Mouse (Mus musculus) heart, postnatal 0 days (tissue): Measurements from ENCODE around the gene Celf2. TPM values are rescaled to one million over a fixed set of nuclear protein-coding genes. Genes with fewer than 3 reads are reported as not detected.

Source experiments
- ATAC-seq: fragments of 200-750 bp; cut with Nextera tagmentation; 2 replicates; pipeline ENCODE4 v1.8.0; 2017; ENCODE audit warnings: low read depth, moderate number of reproducible peaks, moderate library complexity; ENCODE audit not compliant: insufficient read depth
- DNase-seq: peaks from one replicate; pipeline ENCODE4 v3.0.0-alpha.2; 2016; ENCODE audit warnings: low spot score
- H3K27ac ChIP-seq: fragments of 300-500 bp; sonication (generic); 2 replicates; pipeline ENCODE4 v1.5.1; 2014; ENCODE audit warnings: low read depth, mild to moderate bottlenecking
- H3K27me3 ChIP-seq: fragments of 300-500 bp; sonication (generic); 2 replicates; pipeline ENCODE4 v1.6.1; 2014; ENCODE audit warnings: low read length, mixed read lengths; ENCODE audit not compliant: control insufficient read depth, insufficient read depth
- H3K36me3 ChIP-seq: fragments of 300-500 bp; sonication (generic); replicated peaks from 2 replicates; pipeline ENCODE4 v1.6.1; 2014; ENCODE audit warnings: low read length, mixed read lengths; ENCODE audit not compliant: control insufficient read depth, insufficient read depth
- H3K4me1 ChIP-seq: fragments of 300-500 bp; sonication (generic); 2 replicates; pipeline ENCODE4 v1.6.1; 2014; ENCODE audit warnings: antibody characterized with exemption; ENCODE audit not compliant: control insufficient read depth, insufficient read depth
- H3K4me2 ChIP-seq: fragments of 300-500 bp; sonication (generic); 2 replicates; pipeline ENCODE4 v1.6.1; 2014; ENCODE audit warnings: low read depth, mild to moderate bottlenecking, low read length, moderate library complexity
- H3K4me3 ChIP-seq: fragments of 300-500 bp; sonication (generic); 2 replicates; pipeline ENCODE4 v1.5.1; 2014; ENCODE audit warnings: low read depth, low read length
- H3K9ac ChIP-seq: fragments of 300-500 bp; sonication (generic); replicated peaks from 2 replicates; pipeline ENCODE4 v1.6.1; 2014; ENCODE audit warnings: low read depth, low read length, mixed read lengths
- H3K9me3 ChIP-seq: fragments of 300-500 bp; sonication (generic); replicated peaks from 2 replicates; pipeline ENCODE4 v1.6.1; 2016; ENCODE audit warnings: low read length; ENCODE audit not compliant: control insufficient read depth
- CTCF ChIP-seq: IDR thresholded peaks from 2 replicates; pipeline ENCODE4 v1.5.1; 2016; ENCODE audit warnings: antibody characterized with exemption, control low read depth, low read depth
- EP300 ChIP-seq: IDR thresholded peaks from 2 replicates; pipeline ENCODE4 v1.6.1; 2016; ENCODE audit warnings: antibody characterized with exemption, low read depth
- WGBS: fragments of 180-500 bp; shearing (Covaris S2); extraction: QIAGEN DNeasy Blood & Tissue Kit; methylation state at CpG from one replicate; pipeline ENCODE4 v1.1.7; 2014; 5-methylcytosine and 5-hydroxymethylcytosine counted together
- polyA plus RNA-seq: library from polyadenylated mRNA; unstranded; fragments of >200 nt; fragmentation: Nextera tagmentation; extraction: Ambion mirVana; gene quantifications from 2 replicates; pipeline ENCODE4 v1.2.1, GENCODE M21; 2015
- total RNA-seq: library from RNA; depleted of rRNA; stranded (reverse); fragments of >200 nt; gene quantifications from 2 replicates; pipeline ENCODE4 v1.2.3, GENCODE M21; 2014; ENCODE audit warnings: low replicate concordance

Gene Celf2
- total and polyA plus RNA-seq, 2 experiments from 2014 or later = 47.6 to 64.9 TPM

DNA sequence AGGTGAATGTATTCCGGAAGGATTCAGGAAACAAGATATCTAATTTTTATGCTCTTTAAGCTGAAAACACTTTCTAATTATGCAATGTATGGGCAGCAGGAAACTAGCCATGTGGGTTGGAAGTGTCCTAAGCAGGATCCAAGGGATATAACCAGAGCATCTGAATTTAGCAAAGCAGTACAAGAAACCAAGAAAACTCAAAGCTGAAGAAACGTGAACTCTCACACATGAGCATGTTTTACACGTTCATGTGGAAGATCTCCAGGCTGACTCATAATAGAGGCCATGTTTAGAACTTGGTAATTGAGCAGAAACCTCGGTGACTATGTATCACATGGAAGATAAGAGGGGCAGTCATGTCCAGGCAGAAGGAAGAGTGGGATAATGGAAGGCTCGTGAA is 120.1 kb downstream of the Celf2 start:
- Histone ChIP-seq H3K9me3 (no peaks in the 10 kb centered on the region), H3K36me3 (no peaks in the 10 kb centered on the region), H3K4me1 (no peaks in the 10 kb centered on the region), H3K27ac (no peak overlapping the region), H3K4me3 (no peak overlapping the region), H3K4me2 (no peak overlapping the region), H3K9ac (no peak overlapping the region), H3K27me3 (no peaks in the 10 kb centered on the region)
- no peak for ATAC-seq
- TF ChIP-seq EP300 (no peak), CTCF (no peak)
- WGBS = 50% methylated on average over 5 of the region's 5 CpGs
- no peak for DNase-seq

DNA sequence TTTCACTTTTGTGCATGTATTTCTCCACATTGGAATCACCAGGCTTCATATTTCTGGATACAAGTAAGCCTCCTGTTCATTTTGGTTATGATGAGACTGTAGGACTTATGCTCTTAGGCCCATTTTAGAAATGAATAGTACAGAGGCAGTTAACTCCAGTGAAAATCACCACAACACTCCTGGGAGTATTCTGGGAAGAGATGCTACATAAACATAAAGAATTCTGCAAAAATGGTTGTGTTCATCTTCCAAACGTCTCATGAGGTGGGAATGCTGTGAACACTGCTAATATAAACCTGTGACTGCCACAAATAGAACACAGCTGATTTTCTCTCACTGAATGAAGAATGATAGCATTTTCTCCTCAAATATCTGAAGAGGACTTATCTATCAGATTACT is 130.6 kb downstream of the Celf2 start:
- H3K4me2 ChIP-seq = no peak overlapping the region
- no peak overlapping the region for H3K4me3 ChIP-seq
- no peaks in the 10 kb centered on the region; the same call in 1 of the 2 replicates for H3K4me1 ChIP-seq
- ATAC-seq = no peak
- no peak for DNase-seq
- no peaks in the 10 kb centered on the region for H3K36me3 ChIP-seq
- TF ChIP-seq EP300 (no peak), CTCF (no peak)
- WGBS = 11% methylated on average over 1 of the region's 1 CpGs
- no peaks in the 10 kb centered on the region for H3K27me3 ChIP-seq
- 0 out of 2 replicates have a peak overlapping the region, but pooled peaks have one; percentile 86 for H3K27ac ChIP-seq
- H3K9ac ChIP-seq = no peak overlapping the region
- H3K9me3 ChIP-seq = no peaks in the 10 kb centered on the region

DNA sequence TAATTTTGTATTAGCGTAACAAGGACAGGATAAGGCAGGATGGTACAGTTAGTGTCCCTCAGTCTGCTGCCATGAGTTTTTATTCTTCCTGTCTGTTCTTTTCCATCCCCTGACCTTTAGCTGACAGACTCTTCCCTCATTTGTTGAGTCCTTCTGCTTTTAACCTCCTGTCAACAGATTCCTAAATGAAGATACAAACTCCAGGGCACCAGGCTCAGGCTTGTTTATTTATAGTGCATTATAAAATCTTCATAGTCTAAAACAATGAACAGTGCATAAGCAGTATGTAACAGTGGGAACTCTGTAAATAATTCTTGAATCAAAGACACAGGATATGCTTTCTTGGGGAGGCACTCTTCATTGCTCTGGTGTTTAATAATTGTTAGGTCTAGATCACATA is 131.5 kb downstream of the Celf2 start:
- H3K9me3 ChIP-seq = no peaks in the 10 kb centered on the region
- WGBS = 54% methylated on average over 1 of the region's 1 CpGs
- no peak overlapping the region for H3K4me2 ChIP-seq
- peak; percentile 91 for ATAC-seq
- H3K4me3 ChIP-seq = no peak overlapping the region
- H3K27ac ChIP-seq = peak overlapping the region; percentile 86
- DNase-seq = peak; percentile 87
- no peaks in the 10 kb centered on the region for H3K27me3 ChIP-seq
- H3K4me1 ChIP-seq = no peaks in the 10 kb centered on the region; the same call in 1 of the 2 replicates
- no peak overlapping the region for H3K9ac ChIP-seq
- H3K36me3 ChIP-seq = no peaks in the 10 kb centered on the region
- no peak for TF ChIP-seq CTCF
- peak; percentile 69 for TF ChIP-seq EP300

DNA sequence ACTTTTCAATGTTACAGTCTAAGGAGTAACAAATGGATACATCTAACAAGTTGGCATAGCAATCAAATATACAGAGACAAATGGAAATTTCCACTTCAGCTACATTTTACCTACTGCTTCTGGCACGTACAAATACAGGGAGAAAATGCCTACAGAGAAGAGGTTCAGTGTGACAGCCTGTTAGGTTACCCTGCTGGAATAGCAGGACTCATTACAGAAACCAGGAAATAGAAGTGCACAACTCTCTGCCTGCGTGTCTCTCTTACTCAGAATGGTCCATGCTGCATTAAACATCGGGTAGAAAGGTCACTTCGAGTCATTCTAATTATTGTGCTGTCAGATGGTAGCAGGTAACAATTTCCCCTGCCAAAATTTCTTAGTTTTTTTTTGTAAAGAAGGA is 141.6 kb downstream of the Celf2 start:
- Histone ChIP-seq H3K4me2 (no peak overlapping the region), H3K27ac (no peak overlapping the region), H3K36me3 (no peaks in the 10 kb centered on the region), H3K4me1 (no peaks in the 10 kb centered on the region), H3K9ac (no peak overlapping the region), H3K27me3 (no peaks in the 10 kb centered on the region), H3K4me3 (no peak overlapping the region), H3K9me3 (no peaks in the 10 kb centered on the region)
- ATAC-seq (no peak), DNase-seq (no peak)
- 83% methylated on average over 4 of the region's 4 CpGs for WGBS
- TF ChIP-seq CTCF (no peak), EP300 (no peak)

DNA sequence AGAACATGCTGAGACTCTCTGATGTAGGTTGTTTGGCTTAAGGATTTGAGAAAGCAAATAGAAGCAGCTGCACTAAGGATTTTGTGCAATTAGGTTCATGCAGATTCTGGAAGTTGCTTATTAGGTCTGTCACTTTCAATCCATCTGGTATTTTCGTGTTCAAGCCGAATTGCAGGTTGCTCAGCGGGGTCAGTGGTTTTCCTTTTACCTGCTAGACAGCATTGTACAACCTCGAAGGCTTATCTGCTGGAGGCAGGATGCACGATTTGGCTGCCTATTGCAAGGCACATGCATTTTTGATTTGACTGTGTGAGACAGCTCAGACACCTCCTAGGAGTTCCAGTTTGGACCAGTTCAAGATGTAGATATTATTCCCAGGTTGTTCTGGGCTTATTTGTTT is 149.8 kb downstream of the Celf2 start:
- Histone ChIP-seq H3K4me3 (no peak overlapping the region), H3K27me3 (no peaks in the 10 kb centered on the region), H3K9ac (no peak overlapping the region), H3K27ac (no peak overlapping the region), H3K4me2 (no peak overlapping the region), H3K36me3 (no peaks in the 10 kb centered on the region), H3K9me3 (no peaks in the 10 kb centered on the region), H3K4me1 (no peaks in the 10 kb centered on the region)
- ATAC-seq (no peak), DNase-seq (no peak)
- TF ChIP-seq CTCF = no peak
- TF ChIP-seq EP300 = no peak
- WGBS = 65% methylated on average over 5 of the region's 5 CpGs

DNA sequence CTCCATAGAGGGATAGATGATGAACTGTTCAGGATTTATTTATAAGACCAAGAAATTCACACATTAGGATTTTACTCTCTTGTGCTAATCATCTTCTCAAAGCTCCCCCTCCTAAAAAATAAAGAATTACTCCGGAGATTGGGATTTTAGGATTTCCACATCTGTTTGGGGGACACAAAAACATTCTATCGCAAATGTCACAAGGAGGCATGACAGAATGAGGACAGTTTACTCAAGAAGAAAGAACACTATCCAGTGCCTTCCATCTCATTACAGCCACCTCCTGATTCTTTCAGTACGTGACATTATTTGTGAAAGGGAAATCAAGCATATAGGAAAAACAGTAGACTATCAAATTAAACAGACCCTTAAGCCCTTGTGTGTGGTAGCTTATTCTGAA is 150.5 kb downstream of the Celf2 start:
- TF ChIP-seq CTCF = no peak
- TF ChIP-seq EP300 = no peak
- Histone ChIP-seq H3K4me2 (no peak overlapping the region), H3K27me3 (no peaks in the 10 kb centered on the region), H3K4me1 (no peaks in the 10 kb centered on the region), H3K36me3 (no peaks in the 10 kb centered on the region), H3K9me3 (no peaks in the 10 kb centered on the region), H3K4me3 (no peak overlapping the region), H3K9ac (no peak overlapping the region), H3K27ac (no peak overlapping the region)
- no peak for ATAC-seq
- DNase-seq = no peak
- WGBS = 86% methylated on average over 3 of the region's 3 CpGs
